Mouse (Mus musculus) fat pad, adult 2 months (tissue): Measurements from ENCODE around the gene Kif22.
A peak's percentile ranks its signal among the peaks of the same experiment; 100 is the strongest.

Experiments
- DNase-seq: peaks from one replicate; pipeline ENCODE4 v3.0.0-alpha.2; 2011; ENCODE audit warnings: low read depth, low spot score; ENCODE audit errors: extremely low read depth

Kif22 gene

DNA sequence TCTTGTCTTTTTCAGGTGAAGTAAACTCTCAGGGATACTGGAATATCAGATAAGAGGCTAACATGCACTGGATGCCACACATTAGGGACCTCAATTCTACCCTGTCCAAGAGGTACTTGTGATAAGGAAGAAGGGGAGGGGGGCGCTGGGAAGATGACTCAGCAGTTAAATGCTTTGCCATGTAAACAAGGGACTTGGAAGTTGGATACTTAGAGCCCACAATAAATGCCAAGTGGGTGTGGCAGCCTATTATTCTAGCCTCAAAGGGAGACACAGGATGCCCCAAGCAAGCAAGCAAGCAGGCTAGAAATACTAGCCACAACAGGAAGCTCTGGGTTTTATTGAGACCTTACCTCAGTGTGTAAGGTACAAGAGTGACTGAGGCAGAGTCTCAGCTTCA, 11.0 kb downstream of the Kif22 start:
- DNase-seq, result no peak

- no peak for DNase-seq
Observed at GRCm38 (mm10) chr7:127030172-127030571, 12.1 kb downstream of the Kif22 start.

GRCm38 (mm10) chr7:127027885-127028284, 14.4 kb downstream of the Kif22 start:
- DNase-seq, result no peak

DNA sequence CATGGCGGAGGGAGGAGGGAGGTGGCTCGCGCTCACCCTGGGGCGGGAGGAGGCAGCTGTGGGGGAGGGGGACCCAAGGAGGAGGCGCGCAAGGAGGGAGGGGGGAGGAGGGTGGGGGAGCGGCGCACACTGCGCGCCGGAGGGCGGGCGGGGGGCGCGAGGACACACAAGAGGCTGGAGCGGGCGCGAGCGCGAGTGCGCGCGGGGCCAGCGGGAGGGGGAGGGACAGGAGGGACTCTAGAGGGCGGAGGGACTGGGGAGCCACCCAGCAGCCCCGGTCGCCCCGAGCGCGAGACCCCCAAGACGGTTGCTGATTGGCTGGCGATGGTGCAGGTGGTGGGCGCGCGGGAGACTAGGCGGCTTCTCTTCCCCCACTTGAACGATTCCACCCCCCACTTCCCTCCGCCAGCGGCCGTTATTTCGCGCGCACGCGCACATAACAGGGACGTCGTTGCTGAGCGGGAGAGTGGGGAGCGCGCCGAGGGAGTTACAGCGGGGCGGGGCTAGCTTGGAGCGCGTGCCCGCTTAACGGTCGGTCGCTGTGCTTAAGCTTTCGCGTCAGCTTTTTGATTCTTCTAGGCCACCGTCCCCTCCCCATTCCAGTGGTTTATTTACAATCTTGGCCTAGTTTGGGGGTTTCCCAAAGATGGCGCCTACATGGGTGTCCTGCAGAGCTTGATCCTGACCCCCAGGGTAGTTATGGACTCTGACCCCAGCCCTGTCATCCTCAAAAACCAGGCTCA, 15.1 kb downstream of the Kif22 start, which contains the start of gene Maz:
Gene Maz (minus strand): TSS at position 54 of the 743 bp plus-strand sequence.
- peak; percentile 87 for DNase-seq

DNA sequence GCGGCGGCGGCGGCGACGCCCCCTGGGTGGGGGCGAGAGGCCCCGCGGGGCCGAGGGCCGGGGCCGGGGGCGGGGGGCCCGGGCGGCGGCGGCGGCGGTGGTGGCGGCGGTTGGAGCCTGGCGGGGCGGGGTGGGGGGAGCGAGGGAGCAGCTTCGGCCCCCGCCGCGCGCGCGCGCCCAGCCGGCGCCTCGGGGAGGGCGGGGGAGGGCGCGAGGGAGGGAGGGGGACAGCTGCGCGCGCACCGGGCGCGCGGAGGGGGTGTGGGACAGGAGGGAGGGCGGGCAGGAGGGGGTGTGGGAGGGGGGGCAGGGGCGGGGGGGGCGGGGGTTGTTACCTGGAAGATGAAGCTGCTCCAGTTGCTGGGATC, 15.7 kb downstream of the Kif22 start:
- DNase-seq, result no peak

DNA sequence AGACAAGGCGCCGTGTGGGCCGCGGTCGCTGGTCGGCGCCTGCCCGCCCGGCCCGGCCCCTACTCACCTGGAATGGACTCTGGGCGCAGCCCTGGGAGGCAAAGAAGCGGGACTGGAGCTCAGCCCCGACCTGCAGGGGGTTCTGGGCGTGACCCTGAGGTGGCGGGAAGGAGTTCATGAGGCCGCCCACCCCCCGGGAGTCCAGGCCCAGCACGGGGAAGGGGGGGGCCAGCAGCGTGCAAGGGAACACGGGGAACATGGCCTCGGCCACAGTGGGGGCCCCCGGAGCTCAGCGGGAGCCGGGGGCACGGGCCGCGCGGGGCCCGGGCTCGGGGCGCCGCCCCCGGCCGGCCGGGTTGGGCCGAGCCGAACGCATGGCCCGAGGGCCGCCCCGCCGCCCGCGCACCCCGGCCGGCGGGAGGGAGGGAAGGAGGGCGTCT, 16.1 kb downstream of the Kif22 start:
- DNase-seq, result no peak

DNA sequence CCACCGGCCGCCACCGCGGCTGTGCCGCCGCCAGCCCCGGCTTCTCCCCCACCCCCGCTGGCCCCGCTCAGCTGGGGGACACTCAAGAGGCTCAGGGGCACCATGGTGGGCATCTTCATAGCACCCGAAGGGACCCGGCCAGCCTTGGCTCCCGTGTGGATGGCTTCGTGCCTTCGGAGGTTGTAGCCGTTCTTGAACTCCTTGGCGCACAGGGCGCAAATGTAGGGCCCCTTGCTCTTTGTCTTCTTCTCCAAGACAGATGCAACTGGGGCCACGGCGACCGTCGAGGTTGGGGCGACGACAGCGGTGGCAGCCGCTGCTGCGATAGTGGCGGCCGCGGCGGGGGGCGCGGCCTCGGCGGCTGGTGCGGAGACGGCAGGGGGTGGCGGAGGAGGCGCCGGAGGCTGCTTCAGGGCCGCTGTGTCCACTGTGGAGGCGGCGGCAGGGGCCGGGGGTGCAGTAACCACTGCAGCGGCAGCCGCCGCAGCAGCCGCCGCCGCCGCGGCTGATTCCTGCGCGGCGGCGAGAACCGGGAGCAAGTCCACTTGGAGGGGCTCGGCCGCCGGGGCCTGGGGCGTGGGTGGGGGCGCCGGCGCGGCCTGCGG, 16.6 kb downstream of the Kif22 start:
- no peak for DNase-seq

DNA sequence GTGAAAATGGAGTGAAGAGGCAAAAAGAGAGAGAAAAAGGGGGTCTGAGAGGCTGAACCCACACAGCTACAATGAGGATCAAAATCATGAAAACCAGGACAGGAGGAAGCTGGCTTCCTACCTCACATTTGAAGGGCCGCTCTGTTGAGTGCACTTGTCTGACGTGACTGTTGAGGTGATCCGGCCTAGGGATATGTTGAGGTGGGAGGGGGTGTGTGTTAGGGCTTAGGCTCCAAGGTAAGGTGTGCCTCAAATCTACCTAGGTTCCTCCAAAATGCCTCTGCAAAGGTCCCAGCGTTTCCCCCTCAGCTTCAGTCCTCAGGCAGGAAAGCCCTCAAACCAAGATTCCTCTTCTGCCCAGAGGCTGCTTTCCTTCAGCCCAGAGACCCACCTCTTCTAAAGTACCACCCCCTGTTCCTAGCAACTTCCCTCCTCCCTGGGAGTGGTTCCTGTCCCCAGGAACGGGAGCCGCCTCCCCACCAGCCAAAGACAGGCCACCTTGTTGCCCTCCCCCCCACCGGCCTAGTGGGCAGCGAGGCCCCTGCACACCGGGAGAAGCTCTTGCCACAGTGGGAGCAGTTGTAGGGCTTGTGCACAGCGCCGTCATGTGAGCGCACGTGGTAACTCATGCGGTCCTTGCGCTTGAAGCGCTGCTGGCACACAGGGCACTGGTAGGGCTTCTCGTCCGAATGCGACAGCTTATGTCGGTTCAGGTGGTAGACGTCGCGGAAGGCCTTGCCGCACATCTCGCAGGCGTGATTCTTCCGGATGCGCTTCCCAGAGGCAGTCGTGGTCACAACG, 17.3 kb downstream of the Kif22 start:
- DNase-seq, result no peak

GRCm38 (mm10) chr7:127023896-127024690, 18.2 kb downstream of the Kif22 start:
- DNase-seq, result no peak

DNA sequence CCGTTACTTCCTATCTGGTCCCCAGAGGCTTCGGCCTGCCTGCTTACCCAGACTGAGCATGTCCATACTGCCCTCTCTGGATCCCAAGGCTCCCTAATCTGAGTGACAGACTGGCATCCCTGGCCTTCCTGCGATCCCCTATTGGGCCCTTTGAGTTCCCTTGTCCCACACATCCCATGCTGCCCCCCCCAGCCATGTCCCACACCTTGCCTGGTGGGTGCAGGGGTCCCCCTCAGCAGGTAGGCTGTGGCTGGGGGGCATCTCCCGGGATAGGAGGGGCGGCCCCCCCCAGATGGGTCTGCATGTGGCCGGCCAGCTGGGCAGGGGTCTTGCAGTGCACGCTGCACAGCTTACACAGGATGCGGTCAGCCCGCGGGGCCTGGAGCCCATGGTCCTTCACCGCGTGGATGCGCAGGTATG, 19.0 kb downstream of the Kif22 start:
- DNase-seq, result no peak

- no peak for DNase-seq
Observed at GRCm38 (mm10) chr7:127022528-127023271, 19.6 kb downstream of the Kif22 start.

- no peak for DNase-seq
Observed at GRCm38 (mm10) chr7:127021563-127022527, 20.4 kb downstream of the Kif22 start.

- no peak for DNase-seq
Observed at GRCm38 (mm10) chr7:127020901-127021562, 21.2 kb downstream of the Kif22 start, which contains the start of the genes Gm42742 and Prrt2. TSS of gene Gm42742 (minus strand) at chr7:127021097. TSS of gene Prrt2 (minus strand) at chr7:127021211.

DNA sequence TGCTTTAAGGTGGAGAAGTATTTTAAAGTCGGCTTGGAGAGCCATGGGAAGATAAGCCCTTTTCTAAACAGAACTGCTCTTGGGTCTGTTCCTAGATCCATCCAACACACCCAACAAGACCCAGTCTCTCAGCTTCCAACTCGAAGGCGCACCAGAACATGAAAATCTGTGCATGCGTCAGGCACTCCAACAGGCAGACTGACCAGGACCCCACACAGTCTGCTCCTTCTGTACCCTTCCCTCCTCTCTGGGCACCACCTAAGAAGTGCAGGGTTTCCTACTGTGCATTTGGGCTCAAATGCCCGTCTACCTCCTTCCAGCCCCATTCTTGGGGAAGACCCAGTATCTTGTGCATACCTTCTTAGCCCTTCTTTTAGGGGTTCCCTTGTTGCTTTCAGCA, 21.8 kb downstream of the Kif22 start:
- DNase-seq, result no peak

DNA sequence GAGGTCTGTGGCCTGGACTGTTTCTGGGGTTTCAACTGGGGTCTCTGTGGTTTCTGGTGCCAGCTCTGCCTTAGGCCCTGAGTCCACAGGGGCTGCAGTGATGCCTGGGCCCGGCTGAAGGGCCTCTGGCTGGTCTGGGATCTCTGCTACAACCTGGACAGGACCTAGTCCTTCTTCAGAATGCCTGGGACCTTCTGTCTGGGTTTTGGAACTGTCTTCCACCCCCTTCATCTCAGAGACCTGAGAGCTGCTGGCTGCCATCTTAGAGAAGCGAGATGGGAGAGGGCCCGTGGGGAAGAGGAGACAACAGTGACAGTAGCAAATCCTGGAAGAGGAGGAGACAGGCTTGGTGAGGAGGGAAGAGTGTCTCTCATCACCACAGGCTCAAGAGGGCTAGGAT, 22.2 kb downstream of the Kif22 start:
- no peak for DNase-seq

- no peak for DNase-seq
Observed at GRCm38 (mm10) chr7:127019306-127019960, 22.8 kb downstream of the Kif22 start.

DNA sequence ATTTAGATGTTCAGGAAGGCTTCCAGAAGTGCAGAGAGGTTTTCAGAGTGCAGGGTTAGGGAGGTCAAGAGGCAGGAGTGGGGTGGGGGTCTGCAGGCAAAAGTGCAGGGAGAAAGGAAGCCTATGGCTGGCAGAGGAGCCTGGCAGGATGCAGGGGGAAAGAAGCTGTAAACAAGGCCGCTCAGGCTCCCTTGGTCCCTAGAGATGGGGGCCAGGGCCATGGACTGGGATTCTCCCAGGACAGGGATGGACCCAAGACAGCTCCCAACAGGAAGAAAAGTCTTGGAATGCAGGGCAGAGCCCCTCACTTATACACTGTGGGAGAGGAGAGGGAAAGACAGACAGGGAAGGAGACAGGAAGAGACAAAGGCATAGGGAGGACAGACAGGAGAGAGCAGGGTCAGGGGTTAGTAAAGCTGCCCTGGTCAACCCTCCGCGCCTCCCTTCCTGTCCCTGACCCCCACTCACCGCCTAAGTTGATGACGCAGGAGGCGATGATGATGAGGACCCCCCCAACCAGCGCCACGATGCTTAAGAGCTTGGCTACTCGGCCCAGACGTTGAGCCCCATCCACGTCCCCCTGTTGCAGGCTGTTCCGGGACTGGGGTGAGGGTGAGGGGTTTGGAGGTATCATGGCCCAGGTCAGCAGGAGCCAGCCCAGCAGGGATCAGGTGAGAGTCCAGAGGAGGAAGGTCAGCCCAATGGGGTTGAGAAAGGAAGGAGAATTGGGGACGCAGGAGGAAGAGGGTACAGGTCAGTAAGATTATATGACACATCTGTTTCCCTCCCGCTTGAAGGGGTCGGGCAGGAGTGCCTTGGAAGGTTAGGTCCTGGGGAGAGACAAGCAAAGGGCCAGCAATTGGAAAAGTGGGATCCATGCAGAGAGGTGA, 23.6 kb downstream of the Kif22 start:
- no peak for DNase-seq
